In genomic region chr14:12283641-12284040, GRCm38 (mm10) we compare ENCODE assay signal across 8 mouse cellular contexts. TPM values are rescaled to one million over a fixed set of nuclear protein-coding genes. Genes with fewer than 3 reads are reported as not detected.
DNase-seq lines count a peak whose midpoint lies in the region; ATAC-seq and TF ChIP-seq lines count a peak whose summit lies in the region.

TSS of gene Gm49355 (plus strand) at chr14:12283976.

- WGBS in heart, embryonic 15.5 days = 75% methylated on average over 6 of the region's 6 CpGs
- 81% methylated on average over 6 of the region's 6 CpGs for whole genome bisulfite sequencing in hindbrain, embryonic 10.5 days
- 73% methylated on average over 6 of the region's 6 CpGs for WGBS in midbrain, embryonic 11.5 days

- peak within 1 kb of the TSS; percentile 73 for H3K4me2 ChIP-seq in heart, embryonic 15.5 days
- H3K4me2 ChIP-seq in midbrain, embryonic 11.5 days = peak within 1 kb of the TSS; percentile 94

- no peak for ATAC-seq in heart, embryonic 15.5 days (replicated peaks; ENCODE audit: insufficient number of reproducible peaks, insufficient read depth, low FRiP score, low read depth)
- peak; percentile 53 for ATAC-seq in midbrain, embryonic 11.5 days (ENCODE audit: low FRiP score)
- no peak for ATAC-seq in CD4-positive, CD25-positive, alpha-beta regulatory T cell, adult 4 months

- H3K9me3 ChIP-seq in heart, embryonic 15.5 days (replicated peaks) = no peaks in the 10 kb centered on the region
- H3K9me3 ChIP-seq in ES-E14 (ENCODE audit: control insufficient read depth, insufficient read depth, low read depth, low read length) = no peaks in the 10 kb centered on the region
- no peaks in the 10 kb centered on the region for H3K9me3 ChIP-seq in hindbrain, embryonic 10.5 days
- H3K9me3 ChIP-seq in midbrain, embryonic 11.5 days (ENCODE audit: control insufficient read depth, low read length) = no peaks in the 10 kb centered on the region

- H3K9ac ChIP-seq in heart, embryonic 15.5 days = peak within 1 kb of the TSS; percentile 88
- peak within 1 kb of the TSS; percentile 88 for H3K9ac ChIP-seq in ES-E14 (ENCODE audit: insufficient read depth, low read depth, low read length, poor library complexity, severe bottlenecking)
- H3K9ac ChIP-seq in midbrain, embryonic 11.5 days (ENCODE audit: low read length) = peak within 1 kb of the TSS; percentile 86

- 0 out of 2 replicates have a peak, but pooled peaks cover 14% of the 10 kb centered on the region for H3K27me3 ChIP-seq in heart, embryonic 15.5 days
- peaks cover 10% of the 10 kb centered on the region; the same call in 1 of the 2 replicates for H3K27me3 ChIP-seq in hindbrain, embryonic 10.5 days (ENCODE audit: insufficient read depth, poor library complexity, severe bottlenecking)
- H3K27me3 ChIP-seq in midbrain, embryonic 11.5 days (ENCODE audit: control insufficient read depth, insufficient read depth, low read length) = no peaks in the 10 kb centered on the region; the same call in 1 of the 2 replicates

- peak within 1 kb of the TSS; percentile 87 for H3K4me3 ChIP-seq in heart, embryonic 15.5 days
- H3K4me3 ChIP-seq in ES-E14 (ENCODE audit: insufficient read depth in 1 of 2, low read depth in 1 of 2, low read length in 2 of 2, poor library complexity in 1 of 2, severe bottlenecking in 1 of 2) = peak within 1 kb of the TSS; percentile 69 to 87
- peak within 1 kb of the TSS; percentile 79 for H3K4me3 ChIP-seq in hindbrain, embryonic 10.5 days
- H3K4me3 ChIP-seq in midbrain, embryonic 11.5 days (ENCODE audit: low read depth, low read length) = peak within 1 kb of the TSS; percentile 64

- in situ Hi-C loops in ES-E14 (cut with MboI; ENCODE audit: low sequenced_read_pairs in 2 of 2, unreplicated experiment in 2 of 2) = no loop called here

- DNase-seq in heart, adult 9 months (ENCODE audit: low spot score in 2 of 2) = no peak
- no peak for DNase-seq in ES-E14 (ENCODE audit: low read depth, low spot score)
- no peak for DNase-seq in hindbrain, embryonic 10.5 days (ENCODE audit: low spot score)
- no peak for DNase-seq in midbrain, embryonic 11.5 days (ENCODE audit: low spot score, missing footprints)
- no peak for DNase-seq in Muller cell, postnatal 12 days (ENCODE audit: inconsistent ontology term)
- DNase-seq in spleen, postnatal 4 days (ENCODE audit: low spot score in 2 of 2) = no peak

- no peaks in the 10 kb centered on the region for H3K4me1 ChIP-seq in heart, embryonic 15.5 days (replicated peaks)
- H3K4me1 ChIP-seq in ES-E14 (ENCODE audit: control insufficient read depth in 2 of 2, insufficient read depth in 2 of 2, low read length in 2 of 2, poor library complexity in 1 of 2) = 0 out of 4 replicates have a peak, but pooled peaks cover 0 to 2% of the 10 kb centered on the region in 2 experiments
- peaks cover 4% of the 10 kb centered on the region for H3K4me1 ChIP-seq in hindbrain, embryonic 10.5 days (replicated peaks)
- peaks cover 2% of the 10 kb centered on the region; the same call in 1 of the 2 replicates for H3K4me1 ChIP-seq in midbrain, embryonic 11.5 days (ENCODE audit: control insufficient read depth, insufficient read depth, low read length)

- H3K36me3 ChIP-seq in heart, embryonic 15.5 days = peaks cover 5% of the 10 kb centered on the region
- no peaks in the 10 kb centered on the region for H3K36me3 ChIP-seq in ES-E14 (ENCODE audit: control insufficient read depth, insufficient read depth, low read length, poor library complexity, severe bottlenecking)
- H3K36me3 ChIP-seq in hindbrain, embryonic 10.5 days = no peaks in the 10 kb centered on the region
- H3K36me3 ChIP-seq in midbrain, embryonic 11.5 days (ENCODE audit: control insufficient read depth, insufficient read depth, low read length) = no peaks in the 10 kb centered on the region

- H3K27ac ChIP-seq in heart, embryonic 15.5 days = peak within 1 kb of the TSS; percentile 97
- peak within 1 kb of the TSS; percentile 47 for H3K27ac ChIP-seq in ES-E14 (ENCODE audit: insufficient read depth, low read depth, low read length, poor library complexity, severe bottlenecking)
- H3K27ac ChIP-seq in hindbrain, embryonic 10.5 days = peak within 1 kb of the TSS; percentile 94
- H3K27ac ChIP-seq in midbrain, embryonic 11.5 days (ENCODE audit: low read depth, low read length) = peak within 1 kb of the TSS; percentile 77

TF ChIP-seq in ES-E14, 5 proteins besides CTCF, POLR2A, EP300 and RAD21:
- TF ChIP-seq ZNF384 (IDR thresholded peaks at IDR 0.05; ENCODE audit: low read depth, low read length) (no peak), MAFK (IDR thresholded peaks at IDR 0.05; ENCODE audit: insufficient read depth, low read depth, low read length) (no peak), CHD2 (IDR thresholded peaks at IDR 0.05; ENCODE audit: low read depth, low read length) (no peak), ZC3H11A (IDR thresholded peaks at IDR 0.05; ENCODE audit: borderline replicate concordance, low read depth, low read length) (no peak), HCFC1 (IDR thresholded peaks at IDR 0.05; ENCODE audit: borderline replicate concordance, insufficient read depth, low read length) (no peak)

RNA-seq across cellular contexts. Expression of gene Gm49355, which starts in this region (rescaled TPM):
- 0.16 and 0.18 TPM in 2 replicates for polyA plus RNA-seq in heart, embryonic 15.5 days (2015; fragmentation: Nextera tagmentation; extraction: Ambion mirVana)
- total RNA-seq in ES-E14 (2012; rRNA removed) = not detected in 2 replicates
- 0.07 and 0.12 TPM in 2 replicates for polyA plus RNA-seq in hindbrain, embryonic 10.5 days (2016; fragmentation: Nextera tagmentation; extraction: Ambion mirVana)
- polyA plus RNA-seq in midbrain, embryonic 11.5 days (2014; fragmentation: Nextera tagmentation; extraction: Ambion mirVana) = 0.16 TPM in 1 of 2 replicates, not detected in the other
- under 1 TPM in 1 of 2 experiments, not detected in 1; 0.20 TPM for polyA plus RNA-seq in CD4-positive, CD25-positive, alpha-beta regulatory T cell, adult 4 months (2017; shearing (Covaris generic))

Comparison
In these comparisons a context has a peak if more than half of its experiments do, and no peak if none do; other contexts are left out.
1. Peak in ATAC-seq, H3K4me3 ChIP-seq, H3K27ac ChIP-seq, H3K9ac ChIP-seq and H3K4me2 ChIP-seq in midbrain, embryonic 11.5 days; RNA of the gene not detected or under 1 TPM.
2. H3K27ac ChIP-seq: peak in every context shown above with its lines; median percentile 97 in heart, embryonic 15.5 days; 94 in hindbrain, embryonic 10.5 days; 77 in midbrain, embryonic 11.5 days; 47 in ES-E14.